Mouse (Mus musculus): ENCODE data around the gene Mmp14.

- TF ChIP-seq CTCF (IDR thresholded peaks at IDR 0.05; ENCODE audit: low read depth) (no peak), EP300 (IDR thresholded peaks at IDR 0.05; ENCODE audit: low read depth) (no peak)
Measured at GRCm38 (mm10) chr14:54409057-54409645, 22.3 kb upstream of the Mmp14 start.
